Mouse (Mus musculus) liver, embryonic 15.5 days (tissue): ENCODE data around the gene Cd22. TPM values are rescaled to one million over a fixed set of nuclear protein-coding genes. Genes with fewer than 3 reads are reported as not detected.
A peak's percentile ranks its signal among the peaks of the same experiment; 100 is the strongest.
"Not testable (repeated sequence)": the region's sequence is repeated elsewhere in the genome, so short reads cannot be mapped to it uniquely, and the experiment has no call there.

Experiments
- ATAC-seq: fragments of 200-750 bp; cut with Nextera tagmentation; 2 replicates; pipeline ENCODE4 v1.8.0; 2017; ENCODE audit warnings: moderate number of reproducible peaks, mild to moderate bottlenecking, moderate library complexity; ENCODE audit not compliant: insufficient read depth
- H3K27ac ChIP-seq: fragments of 300-500 bp; sonication (generic); replicated peaks from 2 replicates; pipeline ENCODE4 v1.5.1; 2015; ENCODE audit warnings: mild to moderate bottlenecking, inconsistent platforms
- H3K27me3 ChIP-seq: fragments of 300-500 bp; sonication (generic); 2 replicates; pipeline ENCODE4 v1.6.1; 2015; ENCODE audit warnings: mild to moderate bottlenecking, inconsistent platforms
- H3K36me3 ChIP-seq: fragments of 300-500 bp; sonication (generic); replicated peaks from 2 replicates; pipeline ENCODE4 v1.6.1; 2015; ENCODE audit warnings: moderate library complexity, mild to moderate bottlenecking, inconsistent platforms
- H3K4me1 ChIP-seq: fragments of 300-500 bp; sonication (generic); replicated peaks from 2 replicates; pipeline ENCODE4 v1.6.1; 2015; ENCODE audit warnings: inconsistent platforms
- H3K4me2 ChIP-seq: fragments of 300-500 bp; sonication (generic); 2 replicates; pipeline ENCODE4 v1.6.1; 2015; ENCODE audit warnings: moderate library complexity, mild to moderate bottlenecking, inconsistent platforms
- H3K4me3 ChIP-seq: fragments of 300-500 bp; sonication (generic); replicated peaks from 2 replicates; pipeline ENCODE4 v1.5.1; 2015; ENCODE audit warnings: mild to moderate bottlenecking, inconsistent platforms
- H3K9ac ChIP-seq: fragments of 300-500 bp; sonication (generic); 2 replicates; pipeline ENCODE4 v1.6.1; 2015; ENCODE audit warnings: moderate library complexity, mild to moderate bottlenecking, inconsistent platforms
- H3K9me3 ChIP-seq: fragments of 300-500 bp; sonication (generic); replicated peaks from 2 replicates; pipeline ENCODE4 v1.6.1; 2016; ENCODE audit warnings: inconsistent platforms
- WGBS: fragments of 180-500 bp; shearing (Covaris S2); methylation state at CpG from one replicate; pipeline ENCODE4 v1.1.7; 2015; ENCODE audit warnings: mixed read lengths; ENCODE audit not compliant: insufficient replicate concordance; 5-methylcytosine and 5-hydroxymethylcytosine counted together
- polyA plus RNA-seq: library from polyadenylated mRNA; unstranded; fragments of >200 nt; fragmentation: Nextera tagmentation; extraction: Ambion mirVana; gene quantifications from 2 replicates; pipeline ENCODE4 v1.2.1, GENCODE M21; 2015

The Cd22 gene
- polyA plus RNA-seq, 1 experiment from 2014 or later = 0.81 TPM

GRCm38 (mm10) chr7:30842092-30842491, 38.0 kb downstream of the Cd22 start:
- no peaks in the 10 kb centered on the region for H3K36me3 ChIP-seq
- no peak overlapping the region for H3K4me3 ChIP-seq
- H3K4me1 ChIP-seq = peaks cover 9% of the 10 kb centered on the region; the same call in 1 of the 2 replicates
- H3K9me3 ChIP-seq = no peaks in the 10 kb centered on the region
- no peak for ATAC-seq
- H3K9ac ChIP-seq = no peak overlapping the region
- H3K27me3 ChIP-seq = no peaks in the 10 kb centered on the region
- no peak overlapping the region for H3K4me2 ChIP-seq
- WGBS = 16% methylated on average over 5 of the region's 5 CpGs
- H3K27ac ChIP-seq = no peak overlapping the region

- no peak overlapping the region for H3K4me3 ChIP-seq
- peaks cover 9% of the 10 kb centered on the region; the same call in 1 of the 2 replicates for H3K4me1 ChIP-seq
- no peak overlapping the region for H3K4me2 ChIP-seq
- H3K9ac ChIP-seq = no peak overlapping the region
- no peak for ATAC-seq
- H3K36me3 ChIP-seq = no peaks in the 10 kb centered on the region
- no peak overlapping the region for H3K27ac ChIP-seq
- H3K9me3 ChIP-seq = no peaks in the 10 kb centered on the region
- H3K27me3 ChIP-seq = no peaks in the 10 kb centered on the region
- 59% methylated on average over 4 of the region's 4 CpGs for whole genome bisulfite sequencing
These were observed 38.8 kb downstream of the Cd22 start for GRCm38 (mm10) chr7:30841379-30841778.

GRCm38 (mm10) chr7:30840306-30840705, 39.8 kb downstream of the Cd22 start:
- Histone ChIP-seq H3K4me2 (no peak overlapping the region), H3K4me3 (no peak overlapping the region), H3K27ac (no peak overlapping the region), H3K36me3 (no peaks in the 10 kb centered on the region), H3K4me1 (peaks cover 9% of the 10 kb centered on the region; the same call in 1 of the 2 replicates), H3K9ac (no peak overlapping the region), H3K27me3 (no peaks in the 10 kb centered on the region), H3K9me3 (no peaks in the 10 kb centered on the region)
- ATAC-seq = no peak
- WGBS = 61% methylated on average over 3 of the region's 3 CpGs

GRCm38 (mm10) chr7:30837277-30837676, 42.9 kb downstream of the Cd22 start:
- ATAC-seq = no peak
- Histone ChIP-seq H3K4me1 (0 out of 2 replicates have a peak, but pooled peaks cover 9% of the 10 kb centered on the region), H3K27me3 (no peaks in the 10 kb centered on the region), H3K9ac (no peak overlapping the region), H3K4me3 (no peak overlapping the region), H3K36me3 (no peaks in the 10 kb centered on the region), H3K4me2 (no peak overlapping the region), H3K9me3 (no peaks in the 10 kb centered on the region), H3K27ac (no peak overlapping the region)

GRCm38 (mm10) chr7:30832684-30833083, 47.5 kb downstream of the Cd22 start:
- 0 out of 2 replicates have a peak overlapping the region, but pooled peaks have one; percentile 5 for H3K4me2 ChIP-seq
- 17% methylated on average over 11 of the region's 11 CpGs for WGBS

GRCm38 (mm10) chr7:30832261-30832660, 47.9 kb downstream of the Cd22 start:
- Histone ChIP-seq H3K9ac (no peak overlapping the region), H3K9me3 (no peaks in the 10 kb centered on the region), H3K4me1 (no peaks in the 10 kb centered on the region), H3K4me2 (0 out of 2 replicates have a peak overlapping the region, but pooled peaks have one; percentile 5), H3K4me3 (no peak overlapping the region), H3K36me3 (no peaks in the 10 kb centered on the region), H3K27me3 (no peaks in the 10 kb centered on the region), H3K27ac (no peak overlapping the region)
- 49% methylated on average over 17 of the region's 17 CpGs for WGBS
- no peak for ATAC-seq

More at GRCm38 (mm10) chr7:30832684-30833083, 47.5 kb downstream of the Cd22 start:
- not testable (repeated sequence) for H3K9ac ChIP-seq, H3K36me3 ChIP-seq, H3K4me1 ChIP-seq, H3K27me3 ChIP-seq, ATAC-seq, H3K27ac ChIP-seq, H3K4me3 ChIP-seq, H3K9me3 ChIP-seq

- WGBS = 37% methylated on average over 3 of the region's 3 CpGs
- no peak for ATAC-seq
- H3K36me3 ChIP-seq = no peaks in the 10 kb centered on the region
- H3K27me3 ChIP-seq = no peaks in the 10 kb centered on the region
- no peak overlapping the region for H3K9ac ChIP-seq
- peaks cover 1% of the 10 kb centered on the region; the same call in 1 of the 2 replicates for H3K4me1 ChIP-seq
- no peak overlapping the region for H3K4me2 ChIP-seq
- H3K27ac ChIP-seq = no peak overlapping the region
- H3K9me3 ChIP-seq = no peaks in the 10 kb centered on the region
- H3K4me3 ChIP-seq = no peak overlapping the region
These were observed 50.7 kb downstream of the Cd22 start for GRCm38 (mm10) chr7:30829428-30829827.

- H3K4me3 ChIP-seq, H3K4me2 ChIP-seq, H3K9me3 ChIP-seq, H3K27me3 ChIP-seq, H3K36me3 ChIP-seq, ATAC-seq, H3K27ac ChIP-seq, H3K4me1 ChIP-seq, H3K9ac ChIP-seq: not testable (repeated sequence)
These were observed 51.3 kb downstream of the Cd22 start for GRCm38 (mm10) chr7:30828871-30829270.

GRCm38 (mm10) chr7:30826660-30827059, 53.5 kb downstream of the Cd22 start:
- WGBS = 66% methylated on average over 10 of the region's 10 CpGs
- ATAC-seq = no peak
- no peaks in the 10 kb centered on the region for H3K27me3 ChIP-seq
- no peaks in the 10 kb centered on the region for H3K9me3 ChIP-seq
- no peak overlapping the region for H3K9ac ChIP-seq
- no peak overlapping the region for H3K4me3 ChIP-seq
- H3K36me3 ChIP-seq = no peaks in the 10 kb centered on the region
- H3K4me1 ChIP-seq = peaks cover 4% of the 10 kb centered on the region; the same call in 1 of the 2 replicates
- H3K4me2 ChIP-seq = no peak overlapping the region
- no peak overlapping the region for H3K27ac ChIP-seq

GRCm38 (mm10) chr7:30824306-30824705, 55.8 kb downstream of the Cd22 start:
- Histone ChIP-seq H3K27ac (no peak overlapping the region), H3K9me3 (no peaks in the 10 kb centered on the region), H3K4me1 (peaks cover 19% of the 10 kb centered on the region), H3K9ac (no peak overlapping the region), H3K4me3 (no peak overlapping the region), H3K36me3 (no peaks in the 10 kb centered on the region), H3K4me2 (no peak overlapping the region), H3K27me3 (no peaks in the 10 kb centered on the region)
- no peak for ATAC-seq
- 72% methylated on average over 3 of the region's 3 CpGs for WGBS

- Histone ChIP-seq H3K27ac (no peak within 1 kb of the TSS), H3K27me3 (no peaks in the 10 kb centered on the region), H3K4me2 (no peak within 1 kb of the TSS), H3K9me3 (no peaks in the 10 kb centered on the region), H3K36me3 (no peaks in the 10 kb centered on the region), H3K4me1 (peaks cover 21% of the 10 kb centered on the region), H3K4me3 (no peak within 1 kb of the TSS), H3K9ac (no peak within 1 kb of the TSS)
- ATAC-seq = no peak
- 71% methylated on average over 18 of the region's 18 CpGs for WGBS
These were observed 56.5 kb downstream of the Cd22 start, which contains the start of gene Ffar2 for GRCm38 (mm10) chr7:30823675-30824074. Gene Ffar2 (minus strand): TSS chr7:30823775.

- no peak for ATAC-seq
- Histone ChIP-seq H3K27ac (no peak overlapping the region), H3K4me2 (no peak overlapping the region), H3K36me3 (no peaks in the 10 kb centered on the region), H3K4me3 (no peak overlapping the region), H3K27me3 (no peaks in the 10 kb centered on the region), H3K4me1 (peaks cover 21% of the 10 kb centered on the region), H3K9me3 (no peaks in the 10 kb centered on the region), H3K9ac (no peak overlapping the region)
- WGBS = 31% methylated on average over 5 of the region's 5 CpGs
These were observed 58.6 kb downstream of the Cd22 start for GRCm38 (mm10) chr7:30821532-30821931.
